Mouse (Mus musculus) hematopoietic stem cell, adult 5-6 weeks (primary cell): ENCODE results near the gene B3galt4. TPM values are rescaled to one million over a fixed set of nuclear protein-coding genes. Genes with fewer than 3 reads are reported as not detected.

Source experiments
- ATAC-seq, 2 experiments: fragments of 125-278 bp in 1 of 2; replicated peaks in 1 of 2; 2 replicates each; pipeline ENCODE4 v1.8.0; 2016 to 2017; ENCODE audit warnings: inconsistent platforms in 2 of 2, mild to moderate bottlenecking in 2 of 2, moderate number of reproducible peaks in 2 of 2, low read depth in 1 of 2, moderate TSS enrichment in 1 of 2; ENCODE audit not compliant: low FRiP score in 2 of 2, poor library complexity in 2 of 2, severe bottlenecking in 2 of 2, insufficient read depth in 1 of 2, low TSS enrichment in 1 of 2
- total RNA-seq: library from RNA; stranded (forward); fragments of 172-1452, 232-1000 nt; gene quantifications from 2 replicates; pipeline ENCODE4 v1.2.3, GENCODE M21; 2017

Gene B3galt4
- total RNA-seq, 1 experiment from 2014 or later, result 3.1 TPM

GRCm38 (mm10) chr17:33930280-33931158, 20.8 kb downstream of the B3galt4 start:
- no peak for ATAC-seq

DNA sequence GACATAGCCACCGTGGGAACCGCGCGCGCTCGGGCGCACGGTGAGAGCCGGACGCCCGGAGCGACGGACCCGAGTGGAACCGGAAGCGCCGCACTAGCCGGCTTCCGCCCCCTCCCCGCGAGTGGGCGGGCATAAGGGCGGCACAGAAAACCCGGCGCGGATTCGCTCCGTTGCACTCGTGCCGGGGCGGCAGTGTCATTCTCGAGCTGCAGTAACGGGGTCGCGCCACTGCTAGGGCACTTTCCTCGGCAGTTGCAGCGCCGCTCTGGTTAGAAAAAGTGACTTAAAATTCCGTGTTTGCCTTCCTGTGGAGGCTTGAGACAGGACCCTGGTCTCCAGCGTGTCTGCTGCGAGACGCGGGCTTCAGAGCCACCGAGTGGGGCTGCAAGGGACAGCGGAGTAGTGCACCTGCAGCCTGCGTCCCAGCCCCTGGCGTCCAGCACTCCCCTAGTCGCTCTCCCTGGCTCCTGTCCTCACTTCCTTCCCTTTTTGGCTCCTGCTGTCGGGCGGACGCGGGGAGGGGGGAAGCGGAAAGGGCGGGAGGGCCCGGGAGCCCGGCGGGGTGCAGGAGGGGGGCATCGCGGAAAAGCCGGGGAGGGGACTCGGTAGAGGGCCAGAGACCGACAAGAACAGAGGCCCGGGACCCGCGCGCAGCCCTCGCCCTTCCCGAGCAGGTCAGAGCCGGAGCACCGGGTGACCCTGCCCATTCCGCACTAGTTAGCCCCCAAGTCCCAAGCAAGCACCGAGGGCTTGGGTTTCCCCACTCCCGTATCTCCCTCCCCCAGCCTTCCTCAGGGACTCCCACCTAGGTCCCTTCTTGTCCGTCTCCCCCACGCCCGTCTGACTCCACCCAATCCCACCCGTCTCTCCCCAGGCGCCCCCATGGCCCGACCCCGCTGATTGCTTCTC, 21.7 kb downstream of the B3galt4 start, which contains the start of gene Rgl2:
TSS of gene Rgl2 (plus strand) at position 173 of the 909 bp plus-strand sequence.
- ATAC-seq, result peak; percentile 65 to 77

DNA sequence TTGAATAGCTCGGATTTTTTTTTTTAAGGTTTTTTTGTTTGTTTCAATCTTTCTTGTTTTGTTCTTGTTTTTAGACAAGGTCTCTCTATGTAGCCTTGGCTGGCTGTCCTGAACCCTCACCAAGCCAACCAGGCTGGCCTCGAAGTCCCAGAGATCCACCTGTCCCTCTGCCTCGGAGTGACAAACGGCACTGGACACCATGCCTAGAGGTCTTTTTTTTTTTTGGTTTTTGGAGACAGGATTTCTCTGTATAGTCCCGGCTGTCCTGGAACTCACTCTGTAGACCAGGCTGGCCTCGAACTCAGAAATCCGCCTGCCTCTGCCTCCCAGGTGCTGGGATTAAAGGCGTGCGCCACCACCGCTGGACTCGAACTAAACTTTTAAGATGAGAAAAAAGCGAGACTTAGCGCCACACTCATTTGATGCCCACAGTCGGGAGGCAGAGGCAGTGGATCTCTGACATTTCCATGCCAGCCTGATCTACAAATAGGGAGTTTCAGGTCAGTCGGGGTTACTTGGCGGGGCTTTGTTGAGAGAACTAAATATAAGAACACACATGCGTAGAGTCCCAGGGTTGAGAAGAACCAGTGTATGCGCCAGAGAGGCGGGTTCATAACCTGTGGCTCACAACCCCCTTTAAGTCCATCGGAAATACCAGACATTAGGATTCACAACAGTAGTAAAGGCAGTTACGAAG, 22.9 kb downstream of the B3galt4 start:
- ATAC-seq, result no peak

- ATAC-seq, result no peak
These were observed 24.9 kb downstream of the B3galt4 start for GRCm38 (mm10) chr17:33926207-33926932.

DNA sequence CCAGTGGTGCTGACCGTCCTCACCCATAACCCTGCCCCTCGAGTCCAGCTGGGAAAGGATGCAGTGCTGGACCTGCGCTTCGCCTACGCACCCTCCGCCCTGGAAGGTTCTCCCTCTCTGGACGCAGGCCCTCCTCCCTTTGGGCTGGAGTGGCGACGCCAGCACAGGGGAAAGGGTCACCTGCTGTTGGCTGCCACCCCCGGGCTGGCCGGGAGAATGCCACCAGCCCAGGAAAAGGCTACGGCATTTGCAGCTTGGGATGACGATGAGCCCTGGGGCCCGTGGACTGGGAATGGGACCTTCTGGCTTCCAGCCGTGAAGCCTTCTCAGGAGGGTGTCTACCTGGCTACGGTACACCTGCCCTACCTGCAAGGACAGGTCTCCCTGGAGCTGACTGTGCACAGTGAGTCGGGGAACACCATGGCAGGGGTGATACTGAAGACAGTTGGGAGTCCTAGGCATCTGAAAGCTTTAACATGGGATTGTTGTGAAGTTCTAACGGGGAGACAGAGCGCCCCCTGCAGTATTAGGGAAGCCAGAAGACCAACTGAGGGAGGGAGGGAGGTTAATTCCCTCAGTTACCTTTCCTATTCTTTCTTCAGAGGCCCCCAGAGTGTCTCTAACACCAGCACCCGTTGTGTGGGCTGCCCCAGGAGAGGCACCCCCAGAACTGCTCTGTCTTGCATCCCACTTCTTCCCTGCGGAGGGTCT, 25.7 kb downstream of the B3galt4 start:
- ATAC-seq, result no peak

GRCm38 (mm10) chr17:33924577-33925283, 26.6 kb downstream of the B3galt4 start:
- no peak for ATAC-seq

GRCm38 (mm10) chr17:33921361-33921760, 29.9 kb downstream of the B3galt4 start:
- ATAC-seq, result no peak

- peak; percentile 30 to 48; a peak in 1 of 4 replicates for ATAC-seq
These were observed 30.8 kb downstream of the B3galt4 start for GRCm38 (mm10) chr17:33920282-33921097.

GRCm38 (mm10) chr17:33919351-33920281, 31.7 kb downstream of the B3galt4 start:
- peak; percentile 61 to 70 for ATAC-seq

DNA sequence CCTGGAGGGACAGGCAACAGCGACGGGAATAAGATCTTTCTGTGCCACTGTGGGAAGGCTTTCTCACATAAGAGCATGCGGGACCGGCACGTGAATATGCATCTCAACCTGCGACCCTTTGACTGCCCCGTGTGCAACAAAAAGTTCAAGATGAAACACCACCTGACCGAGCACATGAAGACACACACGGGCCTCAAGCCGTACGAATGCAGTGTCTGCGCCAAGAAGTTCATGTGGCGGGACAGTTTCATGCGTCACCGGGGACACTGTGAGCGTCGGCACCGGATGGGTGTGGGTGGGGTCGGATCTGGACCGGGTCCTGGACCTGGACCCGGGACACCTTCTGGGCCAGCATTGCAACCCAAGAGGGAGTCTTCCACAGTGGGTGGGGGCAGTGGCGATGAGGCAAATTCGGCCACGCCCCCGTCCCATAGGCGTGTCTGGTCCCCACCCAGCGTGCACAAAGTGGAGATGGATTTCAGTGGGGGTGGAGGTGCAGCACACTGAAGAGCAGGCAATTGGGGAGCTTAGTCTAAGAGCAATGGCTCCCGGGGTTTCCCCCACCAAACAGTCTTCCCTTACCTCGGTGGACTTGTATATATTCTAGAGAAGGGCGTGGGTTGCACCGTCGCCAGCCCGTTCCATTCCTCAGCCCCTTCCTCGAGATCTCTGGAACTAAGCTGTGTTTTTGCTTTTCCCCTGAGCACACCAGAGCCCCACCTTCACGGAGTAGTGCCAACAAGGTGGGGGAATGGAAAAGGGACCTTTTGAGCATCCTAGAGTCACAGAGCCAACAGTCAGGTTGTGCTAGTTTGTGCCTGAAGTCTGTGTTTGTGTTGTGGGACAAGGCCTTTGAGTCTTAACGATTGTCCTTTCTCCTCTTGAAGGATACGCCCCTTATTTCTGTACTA, 32.7 kb downstream of the B3galt4 start:
- ATAC-seq, result no peak

DNA sequence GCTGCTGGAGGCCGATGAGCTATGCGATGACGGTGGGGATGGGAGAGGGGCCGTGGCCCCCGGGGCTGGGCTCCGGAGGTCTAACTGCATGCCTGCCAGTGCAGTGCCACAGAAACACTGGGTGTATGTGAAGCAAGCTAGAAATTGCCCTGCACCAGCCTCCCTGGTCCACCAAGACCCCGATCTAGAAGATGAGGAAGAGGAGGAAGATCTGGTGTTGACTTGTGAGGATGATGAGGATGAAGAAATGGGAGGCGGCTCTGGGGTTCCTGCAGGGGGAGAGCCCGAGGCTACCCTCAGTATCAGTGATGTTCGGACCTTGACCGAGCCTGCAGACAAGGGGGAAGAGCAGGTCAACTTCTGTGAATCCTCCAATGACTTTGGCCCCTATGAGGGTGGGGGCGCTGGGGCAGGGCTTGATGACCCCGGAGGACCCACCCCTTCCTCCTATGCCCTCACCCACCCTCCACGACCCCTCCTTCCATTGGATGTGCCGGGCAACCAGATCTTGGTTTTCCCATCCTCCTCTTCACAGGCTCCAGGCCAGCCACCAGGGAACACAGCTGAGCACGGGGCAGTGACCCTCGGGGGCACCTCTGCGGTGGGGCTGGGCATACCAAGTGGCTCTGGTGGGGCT, 33.5 kb downstream of the B3galt4 start:
- ATAC-seq, result no peak

DNA sequence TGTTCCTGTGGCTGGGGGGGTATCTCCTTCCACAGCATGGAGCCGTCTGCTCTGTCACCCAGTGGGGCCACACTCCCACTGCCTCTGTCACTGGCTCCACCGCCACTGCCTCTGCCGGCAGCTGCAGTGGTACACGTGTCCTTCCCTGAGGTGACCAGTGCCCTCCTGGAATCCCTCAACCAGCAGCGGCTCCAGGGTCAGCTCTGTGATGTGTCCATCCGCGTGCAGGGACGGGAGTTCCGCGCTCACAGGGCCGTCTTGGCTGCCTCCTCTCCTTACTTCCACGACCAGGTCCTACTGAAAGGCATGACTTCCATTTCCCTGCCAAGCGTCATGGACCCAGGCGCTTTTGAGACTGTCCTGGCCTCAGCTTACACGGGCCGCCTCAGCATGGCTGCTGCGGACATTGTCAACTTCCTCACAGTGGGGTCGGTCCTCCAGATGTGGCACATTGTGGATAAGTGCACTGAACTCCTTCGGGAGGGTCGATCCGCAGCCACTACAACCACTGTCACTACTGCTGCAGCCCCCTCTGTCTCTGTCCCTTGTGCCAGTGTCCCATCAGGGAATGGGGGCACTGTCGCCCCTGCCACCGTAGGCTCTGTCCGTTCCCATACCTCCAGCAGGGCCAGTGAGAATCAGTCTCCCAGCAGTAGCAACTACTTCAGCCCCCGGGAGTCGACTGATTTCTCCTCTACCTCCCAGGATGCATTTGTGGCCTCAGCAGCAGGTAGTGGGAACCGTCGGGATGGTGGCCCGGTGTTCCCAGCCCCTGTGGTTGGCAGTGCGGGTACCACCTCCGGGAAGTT, 34.2 kb downstream of the B3galt4 start:
- ATAC-seq, result no peak
